Mouse (Mus musculus): Measurements from ENCODE around the gene Unk.

GRCm38 (mm10) chr11:116053510-116054229 lies 23.5 kb downstream of the Unk start:
- TF ChIP-seq CTCF (IDR thresholded peaks at IDR 0.05; ENCODE audit: low read depth, low read length), result no peak
- TF ChIP-seq POLR2A (IDR thresholded peaks at IDR 0.05; ENCODE audit: borderline replicate concordance, low read depth, low read length), result no peak
